Mouse (Mus musculus) lung, embryonic 16.5 days (tissue): Measurements from ENCODE around the gene Schip1. TPM values are rescaled to one million over a fixed set of nuclear protein-coding genes. Genes with fewer than 3 reads are reported as not detected.

Experiments used
- ATAC-seq: fragments of 200-750 bp; cut with Nextera tagmentation; 2 replicates; pipeline ENCODE4 v1.8.0; 2017; ENCODE audit warnings: low read depth, mild to moderate bottlenecking, moderate library complexity
- H3K27ac ChIP-seq: fragments of 300-500 bp; sonication (generic); 2 replicates; pipeline ENCODE4 v1.5.1; 2014; ENCODE audit warnings: mild to moderate bottlenecking, control low read depth, low read length
- H3K27me3 ChIP-seq: fragments of 300-500 bp; sonication (generic); 2 replicates; pipeline ENCODE4 v1.6.1; 2014; ENCODE audit warnings: low read depth, low read length, mixed read lengths; ENCODE audit not compliant: control insufficient read depth, insufficient read depth
- H3K36me3 ChIP-seq: fragments of 300-500 bp; sonication (generic); 2 replicates; pipeline ENCODE4 v1.6.1; 2014; ENCODE audit warnings: low read length; ENCODE audit not compliant: control insufficient read depth, insufficient read depth
- H3K4me1 ChIP-seq: fragments of 300-500 bp; sonication (generic); replicated peaks from 2 replicates; pipeline ENCODE4 v1.6.1; 2014; ENCODE audit warnings: low read length, mixed read lengths; ENCODE audit not compliant: control insufficient read depth, insufficient read depth
- H3K4me2 ChIP-seq: fragments of 300-500 bp; sonication (generic); 2 replicates; pipeline ENCODE4 v1.6.1; 2014; ENCODE audit warnings: low read depth, low read length, control low read depth
- H3K4me3 ChIP-seq: fragments of 300-500 bp; sonication (generic); 2 replicates; pipeline ENCODE4 v1.5.1; 2014; ENCODE audit warnings: mild to moderate bottlenecking, low read length, control low read depth
- H3K9ac ChIP-seq: fragments of 300-500 bp; sonication (generic); 2 replicates; pipeline ENCODE4 v1.6.1; 2014; ENCODE audit warnings: low read length, control low read depth
- H3K9me3 ChIP-seq: fragments of 300-500 bp; sonication (generic); 2 replicates; pipeline ENCODE4 v1.6.1; 2016; ENCODE audit warnings: low read length; ENCODE audit not compliant: control insufficient read depth
- WGBS: fragments of 180-500 bp; shearing (Covaris S2); extraction: QIAGEN DNeasy Blood & Tissue Kit; methylation state at CpG from one replicate; pipeline ENCODE4 v1.1.7; 2014; 5-methylcytosine and 5-hydroxymethylcytosine counted together
- polyA plus RNA-seq: library from polyadenylated mRNA; unstranded; fragments of >200 nt; fragmentation: Nextera tagmentation; extraction: Ambion mirVana; gene quantifications from 2 replicates; pipeline ENCODE4 v1.2.1, GENCODE M21; 2015

The Schip1 gene
- polyA plus RNA-seq, 1 experiment from 2014 or later: 31.2 TPM

DNA sequence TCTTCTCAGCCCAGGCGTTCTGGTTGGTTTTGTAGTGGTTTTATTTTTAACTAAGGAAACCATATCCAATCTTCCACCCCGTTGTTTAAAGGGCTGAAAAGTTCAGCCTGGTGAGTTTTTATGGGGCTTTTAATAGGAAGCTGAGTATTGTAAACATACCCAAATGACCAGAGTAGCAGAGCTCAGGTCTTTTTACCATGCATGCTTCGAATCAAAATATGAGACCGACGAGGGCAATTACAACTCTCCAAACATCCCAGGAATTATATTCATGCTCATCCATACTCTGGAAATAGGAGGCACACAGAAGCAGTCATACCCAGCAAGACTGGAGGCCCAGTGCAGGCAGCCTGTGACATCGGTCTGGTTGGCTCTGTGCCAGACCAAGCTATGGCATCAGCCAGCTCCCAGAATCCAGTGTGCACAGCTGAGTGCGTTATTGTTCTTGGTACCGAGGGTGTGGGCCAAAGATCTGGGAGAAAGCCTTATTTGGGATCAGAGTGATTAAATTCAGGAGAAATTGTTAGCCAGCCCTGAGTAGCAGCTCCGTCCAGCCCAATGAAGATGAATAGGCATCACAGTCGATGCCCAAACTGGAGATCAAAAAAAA is 530.8 kb downstream of the Schip1 start:
- Histone ChIP-seq H3K9me3 (no peaks in the 10 kb centered on the region), H3K4me3 (no peak overlapping the region), H3K27ac (no peak overlapping the region), H3K36me3 (no peaks in the 10 kb centered on the region), H3K9ac (no peak overlapping the region), H3K27me3 (no peaks in the 10 kb centered on the region), H3K4me1 (peaks cover 2% of the 10 kb centered on the region; the same call in 1 of the 2 replicates), H3K4me2 (no peak overlapping the region)
- ATAC-seq: 0 out of 2 replicates have a peak, but pooled peaks have one; percentile 13
- 53% methylated on average over 10 of the region's 10 CpGs for WGBS

DNA sequence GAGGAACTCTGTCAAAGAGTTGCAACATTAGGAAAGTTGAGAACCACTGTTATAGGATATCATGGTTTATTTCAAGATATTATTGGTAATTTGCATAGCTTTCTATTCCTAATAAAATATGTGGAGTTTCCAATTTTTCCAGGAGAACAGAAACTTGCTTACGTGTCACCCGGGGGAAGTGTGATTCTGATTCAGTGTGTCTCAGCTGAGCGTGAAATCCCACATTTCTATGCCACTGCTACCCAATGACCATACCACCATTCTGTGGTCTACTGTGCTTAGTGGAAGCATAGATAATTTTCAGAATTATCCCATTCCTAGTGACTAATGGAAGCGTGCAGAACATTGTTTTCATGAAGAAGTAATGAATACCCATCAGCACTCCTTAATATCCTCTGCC is 532.3 kb downstream of the Schip1 start:
- no peak overlapping the region for H3K4me3 ChIP-seq
- no peaks in the 10 kb centered on the region for H3K9me3 ChIP-seq
- H3K27ac ChIP-seq: no peak overlapping the region
- no peaks in the 10 kb centered on the region for H3K36me3 ChIP-seq
- H3K27me3 ChIP-seq: no peaks in the 10 kb centered on the region
- H3K4me2 ChIP-seq: no peak overlapping the region
- ATAC-seq: no peak
- WGBS: 92% methylated on average over 4 of the region's 4 CpGs
- H3K9ac ChIP-seq: no peak overlapping the region
- no peaks in the 10 kb centered on the region for H3K4me1 ChIP-seq

DNA sequence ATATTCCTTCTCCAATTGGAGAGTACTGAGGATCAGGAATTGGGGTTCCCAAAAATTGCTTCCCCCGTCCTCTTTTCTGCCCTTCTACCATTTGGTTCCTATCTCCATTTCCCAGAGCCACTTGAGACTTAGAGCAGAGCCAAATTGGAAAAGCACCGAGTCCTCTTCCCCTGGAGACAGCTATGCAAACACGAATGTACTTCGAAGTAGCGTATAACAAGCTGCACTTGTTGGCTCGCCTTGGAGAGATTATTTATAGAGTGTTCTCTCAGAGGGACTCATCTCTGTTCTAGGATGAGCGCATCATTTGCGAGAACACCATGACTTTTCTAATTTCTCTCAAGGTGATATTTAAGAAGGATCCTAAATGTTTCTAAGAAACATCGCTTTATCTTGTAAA is 538.3 kb downstream of the Schip1 start:
- no peak for ATAC-seq
- Histone ChIP-seq H3K4me1 (peaks cover 7% of the 10 kb centered on the region; the same call in 1 of the 2 replicates), H3K27me3 (no peaks in the 10 kb centered on the region), H3K4me2 (no peak overlapping the region), H3K9me3 (no peaks in the 10 kb centered on the region), H3K4me3 (no peak overlapping the region), H3K36me3 (no peaks in the 10 kb centered on the region), H3K27ac (no peak overlapping the region), H3K9ac (no peak overlapping the region)
- WGBS: 66% methylated on average over 9 of the region's 9 CpGs

DNA sequence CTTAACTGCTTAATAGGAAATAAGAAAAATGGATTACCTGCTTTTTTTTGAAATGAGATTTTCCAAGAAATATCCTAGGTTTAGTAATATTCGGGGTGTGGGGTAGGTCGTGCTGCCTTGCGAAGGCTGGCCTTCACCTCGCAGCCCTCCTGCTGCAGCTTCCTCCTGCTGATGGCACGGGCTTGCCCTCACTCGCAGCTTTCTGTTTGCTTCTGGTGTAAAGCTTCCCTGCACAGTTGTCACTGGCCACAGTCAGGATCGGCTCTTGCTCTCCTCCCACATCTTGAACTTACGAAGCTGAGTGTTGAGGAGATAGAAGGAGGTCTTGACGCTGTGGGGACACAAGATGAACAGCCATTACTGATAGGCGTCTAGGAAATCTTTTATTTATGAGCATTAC is 539.9 kb downstream of the Schip1 start:
- Histone ChIP-seq H3K27me3 (no peaks in the 10 kb centered on the region), H3K4me3 (no peak overlapping the region), H3K27ac (no peak overlapping the region), H3K9ac (no peak overlapping the region), H3K4me1 (peaks cover 7% of the 10 kb centered on the region; the same call in 1 of the 2 replicates), H3K36me3 (no peaks in the 10 kb centered on the region), H3K4me2 (no peak overlapping the region), H3K9me3 (no peaks in the 10 kb centered on the region)
- WGBS: 67% methylated on average over 10 of the region's 10 CpGs
- no peak for ATAC-seq

DNA sequence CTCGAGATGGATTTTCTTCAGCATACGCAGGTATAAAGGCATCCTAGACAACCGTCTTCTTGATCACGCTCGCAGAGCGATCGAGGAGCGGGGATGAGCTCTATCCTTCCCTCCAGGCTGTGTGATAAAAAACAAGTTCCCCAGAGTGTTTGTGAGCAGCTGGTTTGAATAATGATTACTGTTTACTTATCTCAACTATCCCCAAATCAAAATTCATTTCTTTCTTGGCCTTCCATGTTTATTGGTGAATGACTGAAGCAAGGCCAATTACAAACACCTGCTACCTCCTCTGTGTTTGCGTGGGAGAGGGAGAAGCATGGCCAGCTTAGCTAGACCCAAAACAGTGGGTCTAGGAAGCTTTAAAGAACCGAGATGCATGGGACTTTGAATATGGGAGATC is 540.4 kb downstream of the Schip1 start:
- Histone ChIP-seq H3K4me2 (no peak overlapping the region), H3K4me1 (peaks cover 7% of the 10 kb centered on the region; the same call in 1 of the 2 replicates), H3K4me3 (no peak overlapping the region), H3K9ac (no peak overlapping the region), H3K36me3 (no peaks in the 10 kb centered on the region), H3K27me3 (no peaks in the 10 kb centered on the region), H3K27ac (no peak overlapping the region), H3K9me3 (no peaks in the 10 kb centered on the region)
- WGBS: 86% methylated on average over 10 of the region's 10 CpGs
- ATAC-seq: no peak

DNA sequence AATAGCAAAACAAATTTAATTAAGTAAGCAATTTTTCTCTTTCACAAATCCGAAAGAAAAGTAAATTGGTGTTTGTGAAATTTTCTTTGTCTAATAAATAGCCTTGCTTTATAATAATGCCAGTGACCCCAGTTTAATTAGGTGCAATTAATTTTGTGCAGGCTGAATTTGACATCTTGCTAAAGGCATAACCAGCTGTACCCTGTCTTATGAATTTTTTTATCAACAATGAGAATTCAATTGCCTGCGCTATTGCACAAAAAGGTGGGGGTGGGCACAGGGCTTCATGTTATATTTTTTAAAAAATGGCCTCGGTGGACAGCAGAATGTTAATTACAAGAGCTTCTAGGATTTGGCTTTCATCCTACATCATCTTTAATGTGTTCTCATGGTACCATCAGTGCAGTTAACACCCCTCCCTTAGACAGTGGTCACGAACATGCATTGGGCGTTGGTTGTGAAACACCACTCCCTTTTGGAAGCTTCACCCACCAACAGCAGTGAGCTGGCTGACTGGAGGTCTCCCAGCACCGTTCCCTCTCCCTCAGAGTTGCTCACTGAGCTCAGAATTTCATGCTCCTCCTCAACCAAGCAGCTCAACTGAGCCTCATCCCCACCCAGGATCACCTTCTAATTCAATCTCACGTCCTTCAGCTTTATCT is 541.5 kb downstream of the Schip1 start:
- no peak overlapping the region for H3K27ac ChIP-seq
- 62% methylated on average over 7 of the region's 7 CpGs for WGBS
- peaks cover 7% of the 10 kb centered on the region; the same call in 1 of the 2 replicates for H3K4me1 ChIP-seq
- no peak overlapping the region for H3K9ac ChIP-seq
- no peak overlapping the region for H3K4me3 ChIP-seq
- no peaks in the 10 kb centered on the region for H3K36me3 ChIP-seq
- ATAC-seq: peak; percentile 84
- no peak overlapping the region for H3K4me2 ChIP-seq
- H3K9me3 ChIP-seq: no peaks in the 10 kb centered on the region
- H3K27me3 ChIP-seq: no peaks in the 10 kb centered on the region

DNA sequence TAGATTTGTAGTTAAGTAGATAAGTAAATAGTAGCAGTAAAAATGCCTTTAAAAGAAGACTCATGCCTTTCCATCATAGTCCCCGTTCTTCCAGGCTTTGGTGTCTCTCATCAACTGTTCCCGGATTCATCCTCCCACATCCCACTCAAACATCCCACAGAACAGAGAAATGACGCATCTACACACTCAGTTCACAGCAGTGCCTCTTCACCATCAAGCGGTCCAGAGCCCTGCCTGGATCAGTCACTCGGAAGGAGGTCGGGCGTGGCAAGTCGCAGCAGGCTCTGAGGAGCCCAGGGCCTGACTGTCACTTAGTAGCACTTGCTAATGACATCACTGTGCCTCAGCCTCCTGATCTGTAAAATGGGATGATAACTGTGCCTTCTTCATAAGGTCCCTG is 542.1 kb downstream of the Schip1 start:
- H3K9ac ChIP-seq: no peak overlapping the region

DNA sequence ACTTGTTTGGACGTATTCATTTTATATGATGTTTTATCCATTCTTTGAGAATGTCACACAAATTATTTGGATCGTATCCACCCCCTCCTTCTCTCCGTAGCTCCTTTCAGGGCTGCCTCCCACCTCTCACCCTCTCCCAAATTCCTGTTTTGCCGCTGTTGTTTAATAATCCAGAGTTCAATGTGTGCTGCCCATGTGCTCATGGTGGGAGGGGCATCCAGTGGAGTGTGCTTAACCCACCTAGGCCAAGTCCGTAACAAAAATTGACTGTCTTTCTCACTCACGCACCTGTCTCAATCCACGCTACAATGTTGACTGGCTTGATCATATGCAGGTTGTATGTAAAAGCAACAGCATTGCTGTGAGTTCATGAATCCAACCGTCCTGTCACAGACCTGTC is 542.7 kb downstream of the Schip1 start:
- no peak for ATAC-seq
- H3K4me3 ChIP-seq: no peak overlapping the region
- no peaks in the 10 kb centered on the region for H3K9me3 ChIP-seq
- peaks cover 7% of the 10 kb centered on the region; the same call in 1 of the 2 replicates for H3K4me1 ChIP-seq
- no peaks in the 10 kb centered on the region for H3K27me3 ChIP-seq
- no peaks in the 10 kb centered on the region for H3K36me3 ChIP-seq
- H3K9ac ChIP-seq: no peak overlapping the region
- no peak overlapping the region for H3K27ac ChIP-seq
- no peak overlapping the region for H3K4me2 ChIP-seq
- 86% methylated on average over 8 of the region's 8 CpGs for WGBS

More for the DNA sequence above, 542.1 kb downstream of the Schip1 start:
- ATAC-seq: no peak
- H3K4me1 ChIP-seq: peaks cover 7% of the 10 kb centered on the region; the same call in 1 of the 2 replicates
- no peaks in the 10 kb centered on the region for H3K36me3 ChIP-seq
- no peak overlapping the region for H3K4me2 ChIP-seq
- no peaks in the 10 kb centered on the region for H3K27me3 ChIP-seq
- no peak overlapping the region for H3K4me3 ChIP-seq
- H3K9me3 ChIP-seq: no peaks in the 10 kb centered on the region
- 86% methylated on average over 8 of the region's 8 CpGs for WGBS
- H3K27ac ChIP-seq: no peak overlapping the region

DNA sequence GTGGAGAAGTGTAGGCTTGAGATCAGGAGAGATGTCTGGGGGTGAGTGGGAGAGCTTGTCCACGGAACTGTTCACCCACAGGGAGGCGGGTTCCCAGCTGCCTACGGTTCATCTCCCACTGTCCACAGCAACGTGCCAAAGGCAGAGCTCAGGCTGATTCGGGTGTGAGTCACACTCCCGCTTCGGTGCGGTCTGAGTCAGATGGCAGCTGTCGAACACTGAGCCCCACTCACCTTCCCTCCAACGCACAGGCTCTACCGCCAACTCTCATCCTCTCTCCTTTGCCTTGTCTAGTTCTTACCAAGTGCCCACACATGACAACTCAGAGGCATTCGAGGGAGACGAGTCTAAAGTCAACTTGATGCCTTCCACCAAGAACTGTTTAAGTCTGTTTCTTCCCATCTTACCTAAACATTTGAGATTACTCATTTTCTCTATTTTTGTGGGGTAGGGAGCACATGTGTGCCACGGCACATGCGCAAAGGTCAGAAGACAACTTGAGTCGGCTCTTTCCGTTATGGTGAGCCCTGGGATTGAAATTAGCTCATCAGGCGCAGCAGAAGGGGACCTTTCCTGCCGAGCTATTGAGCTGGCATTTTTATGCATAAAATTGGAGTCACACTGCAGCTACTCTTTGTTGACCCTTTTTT is 544.4 kb downstream of the Schip1 start:
- no peak for ATAC-seq
- Histone ChIP-seq H3K36me3 (no peaks in the 10 kb centered on the region), H3K4me2 (no peak overlapping the region), H3K9ac (no peak overlapping the region), H3K4me1 (peaks cover 3% of the 10 kb centered on the region; the same call in 1 of the 2 replicates), H3K27ac (no peak overlapping the region), H3K27me3 (no peaks in the 10 kb centered on the region), H3K4me3 (no peak overlapping the region), H3K9me3 (no peaks in the 10 kb centered on the region)
- 77% methylated on average over 19 of the region's 19 CpGs for WGBS
